Mouse (Mus musculus) ES-Bruce4 (cell line): ENCODE data around the gene Hnf1a.

ENCODE experiments used
- CTCF ChIP-seq: IDR thresholded peaks from one replicate; pipeline ENCODE4 v1.8.1; 2011; ENCODE audit warnings: low read depth, low read length
- POLR2A ChIP-seq: IDR thresholded peaks from one replicate; pipeline ENCODE4 v1.8.1; 2011; ENCODE audit warnings: low read length; ENCODE audit not compliant: insufficient read depth

DNA sequence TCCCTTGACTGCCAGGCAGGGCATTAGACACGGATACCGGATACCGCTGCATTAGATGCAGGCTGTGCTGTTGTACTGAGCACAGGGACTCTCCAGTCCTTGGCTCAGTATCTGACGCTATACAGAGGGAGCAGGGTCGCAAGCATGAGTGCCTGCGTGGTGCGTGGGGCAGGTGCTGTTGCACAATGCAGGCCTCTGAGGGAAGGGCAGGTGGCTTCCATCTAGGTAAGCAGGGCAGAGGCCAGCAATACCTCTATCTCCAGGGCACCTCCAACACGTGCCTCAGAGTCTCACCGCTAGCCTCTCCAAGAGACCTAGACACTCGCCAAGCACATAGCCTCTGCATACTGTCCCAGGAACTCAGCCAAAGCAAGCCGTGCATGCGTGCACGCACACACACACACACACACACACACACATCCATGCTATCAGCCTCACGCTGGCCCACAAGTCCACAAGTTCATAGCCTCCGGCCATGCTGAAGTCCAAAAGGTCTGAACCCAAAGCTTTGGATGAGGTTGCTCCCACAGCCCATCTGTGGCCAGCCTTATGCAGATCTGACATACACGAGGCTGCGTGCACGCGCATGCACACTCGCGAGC lies 19.5 kb downstream of the Hnf1a start:
- TF ChIP-seq CTCF (no peak), POLR2A (no peak)
